11 mouse cellular contexts compared by ENCODE assay signal in genomic region chr1:194019282-194019681, GRCm38 (mm10).
DNase-seq lines count a peak whose midpoint lies in the region; ATAC-seq and TF ChIP-seq lines count a peak whose summit lies in the region.
"Had no signal": no experiment of that assay in that cellular context is flagged by ENCODE, and none has a peak within 500 bp of the region (broad histone marks: within the 10 kb centered on the region; RNA-seq: fewer than 3 reads in every experiment).

No protein-coding gene starts in this region.

- no peaks in the 10 kb centered on the region for H3K27me3 ChIP-seq in midbrain, postnatal 0 days (ENCODE audit: insufficient read depth, low read length)
- H3K27me3 ChIP-seq in midbrain, embryonic 13.5 days = no peaks in the 10 kb centered on the region
- H3K27me3 ChIP-seq: kidney, embryonic 15.5 days; liver, embryonic 15.5 days had no signal

- peak; percentile 74 for DNase-seq in midbrain, postnatal 0 days (ENCODE audit: low spot score)
- DNase-seq in frontal cortex, adult 2 months (ENCODE audit: extremely low spot score in 1 of 2, low spot score in 1 of 2) = peak; percentile 31 to 69
- DNase-seq in left cerebral cortex, adult 11 months (ENCODE audit: low spot score) = peak; percentile 16
- peak; percentile 53 for DNase-seq in telencephalon, adult 2 months (ENCODE audit: low read depth, low spot score)
- DNase-seq in gastrocnemius, postnatal 25 days = no peak
- DNase-seq in kidney, adult 9 months = no peak
- DNase-seq in spleen, postnatal 14 days (ENCODE audit: low spot score in 2 of 2) = no peak
- DNase-seq: thymus, postnatal 4 days had no signal

- no peaks in the 10 kb centered on the region for H3K9me3 ChIP-seq in midbrain, postnatal 0 days (ENCODE audit: low read length)
- H3K9me3 ChIP-seq in midbrain, embryonic 13.5 days = no peaks in the 10 kb centered on the region
- H3K9me3 ChIP-seq: kidney, embryonic 15.5 days; liver, embryonic 15.5 days had no signal

- no peak overlapping the region for H3K4me2 ChIP-seq in midbrain, postnatal 0 days (ENCODE audit: low read depth, low read length, poor library complexity, severe bottlenecking)
- H3K4me2 ChIP-seq in midbrain, embryonic 13.5 days (replicated peaks) = no peak overlapping the region
- H3K4me2 ChIP-seq: kidney, embryonic 15.5 days; liver, embryonic 15.5 days had no signal

- H3K9ac ChIP-seq in midbrain, postnatal 0 days (replicated peaks; ENCODE audit: low read length, poor library complexity, severe bottlenecking) = no peak overlapping the region
- H3K9ac ChIP-seq in midbrain, embryonic 13.5 days (replicated peaks) = no peak overlapping the region
- H3K9ac ChIP-seq: kidney, embryonic 15.5 days; liver, embryonic 15.5 days had no signal

- no peaks in the 10 kb centered on the region for H3K36me3 ChIP-seq in midbrain, postnatal 0 days (ENCODE audit: insufficient read depth, low read length)
- H3K36me3 ChIP-seq in midbrain, embryonic 13.5 days = no peaks in the 10 kb centered on the region
- H3K36me3 ChIP-seq: kidney, embryonic 15.5 days; liver, embryonic 15.5 days had no signal

- H3K27ac ChIP-seq in midbrain, postnatal 0 days (ENCODE audit: low read depth, low read length) = no peak overlapping the region
- H3K27ac ChIP-seq in midbrain, embryonic 13.5 days = no peak overlapping the region
- H3K27ac ChIP-seq: kidney, embryonic 15.5 days; liver, embryonic 15.5 days had no signal

- no peak for TF ChIP-seq CTCF in midbrain, postnatal 0 days (IDR thresholded peaks at IDR 0.05)

- no peaks in the 10 kb centered on the region for H3K4me1 ChIP-seq in midbrain, postnatal 0 days (ENCODE audit: insufficient read depth, low read length)
- no peaks in the 10 kb centered on the region for H3K4me1 ChIP-seq in midbrain, embryonic 13.5 days (replicated peaks)
- H3K4me1 ChIP-seq: kidney, embryonic 15.5 days; liver, embryonic 15.5 days had no signal

- no peak for ATAC-seq in midbrain, postnatal 0 days (ENCODE audit: low FRiP score)
- ATAC-seq in midbrain, embryonic 13.5 days = no peak

- no peak overlapping the region for H3K4me3 ChIP-seq in midbrain, postnatal 0 days (ENCODE audit: low read depth, low read length)
- no peak overlapping the region for H3K4me3 ChIP-seq in midbrain, embryonic 13.5 days (replicated peaks)
- H3K4me3 ChIP-seq: kidney, embryonic 15.5 days; liver, embryonic 15.5 days had no signal

Comparison
In these comparisons a context has a peak if more than half of its experiments do, and no peak if none do; other contexts are left out.
1. DNase-seq: peak in midbrain, postnatal 0 days (single experiment), frontal cortex, adult 2 months (2 of 2), left cerebral cortex, adult 11 months (single experiment) and telencephalon, adult 2 months (single experiment); none in gastrocnemius, postnatal 25 days (single experiment), kidney, adult 9 months (single experiment) and spleen, postnatal 14 days (0 of 2).